Comparison of ENCODE assay signal across 9 mouse cellular contexts in the genomic region with DNA sequence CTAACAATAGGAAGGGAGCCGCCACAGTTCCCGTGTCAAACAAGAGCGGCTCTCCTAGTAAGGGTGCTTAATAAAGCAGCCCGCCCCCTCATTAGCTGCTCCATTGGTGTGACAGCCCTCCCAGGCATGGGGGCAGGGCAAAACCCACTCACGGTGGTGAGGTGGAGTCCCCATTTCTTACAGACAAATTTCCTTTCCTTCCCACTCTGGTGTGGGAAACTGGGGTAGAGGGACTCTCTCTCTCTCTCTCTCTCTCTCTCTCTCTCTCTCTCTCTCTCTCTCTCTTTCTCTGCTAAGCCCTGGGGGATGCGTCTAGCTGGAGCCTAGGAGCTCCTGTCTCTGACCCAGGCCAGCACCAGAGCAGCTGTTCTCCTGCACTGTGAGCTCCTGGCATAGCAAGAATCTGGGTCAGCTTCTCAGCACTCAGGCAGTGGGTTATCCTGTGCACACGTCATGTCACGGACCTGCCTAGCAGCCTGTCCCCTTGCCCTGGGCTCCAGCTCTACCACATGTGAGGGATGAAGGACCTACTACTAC.
DNase-seq lines count a peak whose midpoint lies in the region; ATAC-seq lines count a peak whose summit lies in the region.
"Had no signal": no experiment of that assay in that cellular context is flagged by ENCODE, and none has a peak within 500 bp of the region (broad histone marks: within the 10 kb centered on the region; RNA-seq: fewer than 3 reads in every experiment).

No protein-coding gene starts in this region.

- ATAC-seq in heart, embryonic 16.5 days (replicated peaks; ENCODE audit: extremely low read depth, insufficient read depth, low FRiP score) = peak; percentile 19; the same call in 1 of the 2 replicates
- peak; percentile 64 for ATAC-seq in embryonic facial prominence, embryonic 14.5 days (ENCODE audit: low read depth)
- ATAC-seq in hindbrain, embryonic 13.5 days (ENCODE audit: low FRiP score) = peak; percentile 71
- peak; percentile 60 for ATAC-seq in neural tube, embryonic 12.5 days (ENCODE audit: low FRiP score, low read depth)

- DNase-seq in heart, adult 8-10 months (ENCODE audit: low spot score) = no peak
- peak; percentile 50 for DNase-seq in embryonic facial prominence, embryonic 14.5 days (ENCODE audit: low spot score)
- no peak for DNase-seq in adrenal gland, adult (ENCODE audit: inconsistent age in 2 of 2, low spot score in 1 of 2)
- no peak for DNase-seq in T-cell, adult 2 months (ENCODE audit: low spot score)
- DNase-seq in yolk sac, embryonic 10.5 days (ENCODE audit: low spot score) = no peak

- H3K4me3 ChIP-seq in heart, embryonic 16.5 days (ENCODE audit: low read length) = no peak overlapping the region
- no peak overlapping the region for H3K4me3 ChIP-seq in embryonic facial prominence, embryonic 14.5 days (ENCODE audit: low read depth, low read length)
- H3K4me3 ChIP-seq in hindbrain, embryonic 13.5 days = no peak overlapping the region
- H3K4me3 ChIP-seq in neural tube, embryonic 12.5 days = no peak overlapping the region
- H3K4me3 ChIP-seq: left cerebral cortex, adult 2 months had no signal

- 0 out of 2 replicates have a peak overlapping the region, but pooled peaks have one; percentile 8 for H3K9ac ChIP-seq in heart, embryonic 16.5 days (ENCODE audit: low read length)
- H3K9ac ChIP-seq in embryonic facial prominence, embryonic 14.5 days (ENCODE audit: low read depth, low read length) = no peak overlapping the region
- H3K9ac ChIP-seq in hindbrain, embryonic 13.5 days = 0 out of 2 replicates have a peak overlapping the region, but pooled peaks have one; percentile 8
- no peak overlapping the region for H3K9ac ChIP-seq in neural tube, embryonic 12.5 days

- H3K4me2 ChIP-seq in heart, embryonic 16.5 days (ENCODE audit: low read depth, low read length) = no peak overlapping the region
- no peak overlapping the region; the same call in 1 of the 2 replicates for H3K4me2 ChIP-seq in embryonic facial prominence, embryonic 14.5 days (ENCODE audit: low read depth, low read length)
- H3K4me2 ChIP-seq in hindbrain, embryonic 13.5 days = peak overlapping the region; percentile 26; the same call in 1 of the 2 replicates
- peak overlapping the region; percentile 19 for H3K4me2 ChIP-seq in neural tube, embryonic 12.5 days (replicated peaks)

- H3K27ac ChIP-seq in heart, embryonic 16.5 days (ENCODE audit: low read length) = peak overlapping the region; percentile 36
- H3K27ac ChIP-seq in embryonic facial prominence, embryonic 14.5 days (replicated peaks; ENCODE audit: low read depth, low read length) = peak overlapping the region; percentile 46; the same call in 1 of the 2 replicates
- peak overlapping the region; percentile 72 for H3K27ac ChIP-seq in hindbrain, embryonic 13.5 days
- no peak overlapping the region for H3K27ac ChIP-seq in neural tube, embryonic 12.5 days
- H3K27ac ChIP-seq: left cerebral cortex, adult 2 months had no signal

- peaks cover 3% of the 10 kb centered on the region; the same call in 1 of the 2 replicates for H3K36me3 ChIP-seq in heart, embryonic 16.5 days (ENCODE audit: control insufficient read depth, insufficient read depth)
- H3K36me3 ChIP-seq in embryonic facial prominence, embryonic 14.5 days (ENCODE audit: control insufficient read depth, insufficient read depth, low read length) = no peaks in the 10 kb centered on the region; the same call in 1 of the 2 replicates
- H3K36me3 ChIP-seq in hindbrain, embryonic 13.5 days = no peaks in the 10 kb centered on the region
- no peaks in the 10 kb centered on the region for H3K36me3 ChIP-seq in neural tube, embryonic 12.5 days

- H3K9me3 ChIP-seq in heart, embryonic 16.5 days (replicated peaks; ENCODE audit: control insufficient read depth, low read length) = no peaks in the 10 kb centered on the region
- H3K9me3 ChIP-seq in embryonic facial prominence, embryonic 14.5 days (ENCODE audit: control insufficient read depth, low read length) = no peaks in the 10 kb centered on the region
- H3K9me3 ChIP-seq in hindbrain, embryonic 13.5 days = no peaks in the 10 kb centered on the region
- no peaks in the 10 kb centered on the region for H3K9me3 ChIP-seq in neural tube, embryonic 12.5 days

- WGBS in heart, embryonic 16.5 days = 39% methylated on average over 8 of the region's 8 CpGs
- 34% methylated on average over 8 of the region's 8 CpGs for WGBS in embryonic facial prominence, embryonic 14.5 days
- 14% methylated on average over 8 of the region's 8 CpGs for WGBS in hindbrain, embryonic 13.5 days
- 13% methylated on average over 8 of the region's 8 CpGs for WGBS in neural tube, embryonic 12.5 days

- H3K27me3 ChIP-seq in heart, embryonic 16.5 days (ENCODE audit: control insufficient read depth, insufficient read depth, low read length) = no peaks in the 10 kb centered on the region
- H3K27me3 ChIP-seq in embryonic facial prominence, embryonic 14.5 days (replicated peaks; ENCODE audit: control insufficient read depth, insufficient read depth, low read length) = no peaks in the 10 kb centered on the region
- H3K27me3 ChIP-seq in hindbrain, embryonic 13.5 days = 0 out of 2 replicates have a peak, but pooled peaks cover 4% of the 10 kb centered on the region
- H3K27me3 ChIP-seq in neural tube, embryonic 12.5 days (replicated peaks) = 0 out of 2 replicates have a peak, but pooled peaks cover 2% of the 10 kb centered on the region

- H3K4me1 ChIP-seq in heart, embryonic 16.5 days (ENCODE audit: control insufficient read depth, insufficient read depth, low read length) = peaks cover 43% of the 10 kb centered on the region
- peaks cover 50% of the 10 kb centered on the region for H3K4me1 ChIP-seq in embryonic facial prominence, embryonic 14.5 days (ENCODE audit: control insufficient read depth, insufficient read depth, low read length)
- peaks cover 44% of the 10 kb centered on the region for H3K4me1 ChIP-seq in hindbrain, embryonic 13.5 days (replicated peaks)
- peaks cover 38% of the 10 kb centered on the region for H3K4me1 ChIP-seq in neural tube, embryonic 12.5 days

Comparison
In these comparisons a context has a peak if more than half of its experiments do, and no peak if none do; other contexts are left out.
1. ATAC-seq: peak in every context shown above with its lines; median percentile 71 in hindbrain, embryonic 13.5 days; 64 in embryonic facial prominence, embryonic 14.5 days; 60 in neural tube, embryonic 12.5 days; 19 in heart, embryonic 16.5 days.
2. H3K4me2 ChIP-seq: peak in hindbrain, embryonic 13.5 days (single experiment) and neural tube, embryonic 12.5 days (single experiment); none in heart, embryonic 16.5 days (single experiment) and embryonic facial prominence, embryonic 14.5 days (single experiment).
3. H3K9ac ChIP-seq: peak in heart, embryonic 16.5 days (single experiment) and hindbrain, embryonic 13.5 days (single experiment); none in embryonic facial prominence, embryonic 14.5 days (single experiment) and neural tube, embryonic 12.5 days (single experiment).